Mouse (Mus musculus) CD4-positive helper T cell, adult 2 months (primary cell): ENCODE measurements around the gene Krt20.

Experiments used
- DNase-seq: peaks from one replicate; pipeline ENCODE4 v3.0.0-alpha.2; 2012; ENCODE audit warnings: low read depth, missing footprints, low spot score

The Krt20 gene

DNA sequence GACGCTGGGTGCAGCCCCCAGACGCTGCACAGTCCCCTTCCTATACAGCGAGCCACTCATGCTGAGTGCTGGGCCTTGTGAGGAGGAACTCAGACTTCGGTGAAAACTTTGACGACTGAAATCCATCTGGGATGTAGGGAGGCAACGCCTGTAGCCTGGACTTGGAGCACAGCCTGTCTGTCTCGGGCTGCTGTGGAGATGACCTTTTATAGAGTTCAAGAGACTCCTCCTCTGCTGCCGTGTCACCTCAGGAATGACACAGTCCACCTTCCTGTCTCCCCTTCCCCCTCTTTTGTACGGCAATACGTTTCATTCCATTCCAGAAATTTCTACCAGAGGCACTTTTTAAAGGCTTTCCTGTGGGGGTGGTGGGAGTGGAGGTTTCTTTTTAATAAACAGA is at the start of gene Krt20:
Krt20 (minus strand) TSS at position 179 of the 400 bp plus-strand sequence.
- DNase-seq, result no peak

DNA sequence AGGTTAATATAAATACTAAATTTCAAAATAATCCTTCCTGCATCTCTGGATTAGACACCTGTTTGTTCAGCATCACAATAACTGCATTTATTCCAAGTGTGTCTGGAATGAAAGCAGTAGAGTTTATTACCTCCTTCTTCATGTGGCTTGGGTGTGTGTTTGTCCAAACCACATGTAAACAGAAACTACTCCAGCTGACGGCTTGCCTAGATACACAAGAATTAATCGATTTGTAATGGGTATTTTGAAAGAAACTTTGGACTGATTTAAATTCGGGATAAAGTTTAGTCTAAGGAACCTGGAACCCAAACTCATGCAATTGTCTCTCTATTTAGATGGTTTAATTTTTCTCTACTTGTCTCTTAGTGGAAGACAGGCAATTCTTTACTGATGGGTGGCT is 37.0 kb upstream of the Krt20 start:
- DNase-seq, result no peak

DNA sequence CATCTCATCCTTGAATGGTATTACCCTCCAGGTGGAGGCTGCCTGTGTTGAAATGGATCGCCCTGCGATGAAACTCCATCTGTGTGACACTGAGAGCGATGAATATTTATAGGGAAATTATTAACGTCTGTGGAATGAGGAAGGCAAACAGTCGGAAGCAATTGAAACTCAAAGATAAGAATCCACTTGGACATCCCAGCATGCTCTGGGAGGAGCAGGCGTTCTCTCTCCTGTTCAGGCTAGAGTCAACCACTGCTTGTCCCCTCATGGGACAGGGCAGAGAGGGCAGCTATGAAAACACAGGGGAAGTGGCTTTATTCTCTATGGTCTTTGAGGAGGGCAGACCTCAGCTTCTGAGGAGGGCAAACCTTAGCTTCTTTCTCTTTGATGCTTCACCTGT is 35.5 kb upstream of the Krt20 start:
- no peak for DNase-seq

DNA sequence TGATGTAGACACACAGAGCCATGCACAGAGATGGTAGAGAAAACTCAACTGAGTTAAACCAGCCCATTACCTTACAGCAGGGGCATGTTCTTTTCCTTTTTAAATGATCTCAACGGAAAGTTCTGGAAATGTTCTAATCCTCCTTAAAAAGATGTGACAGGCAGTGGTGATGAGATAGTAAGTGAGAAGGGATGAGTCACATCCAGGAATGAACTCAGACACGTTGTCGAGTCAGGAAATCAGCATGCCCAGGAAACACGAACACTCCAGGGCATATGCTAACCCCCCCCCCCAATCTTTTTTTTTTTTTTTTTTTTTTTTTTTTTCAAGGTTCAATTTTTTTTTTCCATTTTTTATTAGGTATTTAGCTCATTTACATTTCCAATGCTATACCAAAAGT is 34.5 kb upstream of the Krt20 start:
- DNase-seq, result no peak

DNA sequence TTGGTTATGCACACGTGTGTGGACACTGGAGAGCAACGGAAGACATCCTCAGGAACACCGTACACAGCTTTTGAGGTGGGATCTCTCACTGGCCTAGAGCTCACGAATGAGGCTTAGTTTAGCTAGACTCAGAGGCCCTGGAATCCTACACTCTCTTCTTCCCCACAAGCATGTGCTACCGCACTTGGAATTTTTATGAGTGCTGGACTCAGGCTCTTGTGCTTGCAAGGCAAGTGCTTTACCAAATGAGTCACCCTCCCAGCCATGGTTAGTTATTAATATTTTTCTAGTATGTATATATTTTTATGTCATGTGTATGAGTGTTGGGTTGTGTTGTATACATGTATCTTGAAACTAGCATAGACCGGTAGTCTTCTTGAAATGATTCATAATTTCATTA is 34.0 kb upstream of the Krt20 start:
- no peak for DNase-seq

DNA sequence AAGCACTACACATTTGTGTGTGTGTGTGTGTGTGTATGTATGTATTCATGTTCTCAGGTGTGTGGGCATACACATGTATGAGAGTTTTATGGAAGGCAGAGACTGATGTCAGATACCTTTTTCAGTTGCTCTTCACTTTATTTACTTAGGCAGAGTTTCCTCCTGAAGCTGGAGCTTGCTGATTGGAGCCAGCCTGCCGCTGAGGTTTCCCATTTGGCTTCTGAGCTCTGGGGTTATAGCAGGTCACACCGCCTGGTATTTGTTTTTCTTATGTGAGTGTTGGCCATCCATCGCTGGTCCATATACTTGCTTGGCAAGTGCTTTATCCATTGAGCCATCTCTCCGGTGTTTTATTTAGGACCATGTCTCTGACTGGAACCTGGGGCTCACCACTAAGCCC is 31.3 kb upstream of the Krt20 start:
- no peak for DNase-seq

DNA sequence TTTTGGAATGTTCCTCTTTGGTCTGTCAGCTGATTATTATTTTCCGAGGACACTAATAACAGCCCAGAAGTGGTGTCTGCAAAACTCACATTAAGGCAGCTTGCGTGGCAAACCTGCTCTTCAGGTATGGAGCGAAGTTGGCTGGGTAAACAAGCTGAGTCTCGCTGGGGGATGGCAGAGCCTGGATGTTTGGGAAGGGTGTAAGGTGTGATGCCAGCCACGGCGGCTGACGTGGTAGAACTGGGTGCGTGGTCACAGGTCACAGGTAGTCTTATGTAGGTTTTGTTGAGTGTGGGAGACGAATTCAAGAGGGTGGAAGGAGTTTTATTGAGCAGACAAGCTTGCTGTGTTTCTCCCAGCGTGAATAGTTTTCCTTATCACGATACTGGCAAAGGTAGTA is 30.6 kb upstream of the Krt20 start:
- no peak for DNase-seq

DNA sequence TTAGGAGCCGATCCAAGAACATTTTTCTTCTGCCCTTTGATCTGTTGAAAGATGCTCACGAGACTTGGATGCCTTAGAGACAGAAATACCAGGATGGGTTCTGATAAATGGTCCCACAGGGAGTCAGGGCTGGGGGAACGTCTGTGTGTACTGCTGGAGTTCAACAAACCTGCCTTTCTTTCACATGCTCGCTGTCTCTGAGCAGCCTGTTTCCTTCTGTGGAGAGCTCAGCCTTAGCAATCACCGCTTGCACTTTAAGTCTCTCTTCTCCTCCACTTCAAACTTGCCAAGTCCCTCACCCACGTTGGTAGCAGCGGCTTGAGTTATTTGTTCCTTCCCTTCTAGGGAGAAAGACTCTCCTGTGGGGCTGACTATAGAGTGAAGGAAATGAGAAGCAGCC is 28.4 kb upstream of the Krt20 start:
- DNase-seq, result no peak

DNA sequence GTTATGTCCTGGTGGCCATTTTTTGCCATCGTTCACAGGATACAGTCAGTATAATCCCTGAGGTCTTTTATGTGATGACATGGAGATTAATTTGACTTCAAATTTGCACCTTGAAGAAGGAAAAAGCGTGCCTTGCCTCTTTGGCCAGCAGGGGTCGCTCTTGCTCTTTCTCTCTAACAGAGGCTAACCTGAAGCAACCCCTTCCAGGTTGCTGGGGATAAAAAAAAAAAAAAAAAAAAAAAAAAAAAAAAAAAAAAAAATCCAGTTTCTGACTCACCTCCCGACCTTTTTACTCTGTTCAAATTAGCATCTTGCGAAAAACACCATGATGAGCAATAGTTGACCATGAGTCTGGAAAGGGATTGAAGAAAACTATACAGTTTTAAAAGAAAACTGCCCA is 26.9 kb upstream of the Krt20 start:
- DNase-seq, result peak; percentile 61

DNA sequence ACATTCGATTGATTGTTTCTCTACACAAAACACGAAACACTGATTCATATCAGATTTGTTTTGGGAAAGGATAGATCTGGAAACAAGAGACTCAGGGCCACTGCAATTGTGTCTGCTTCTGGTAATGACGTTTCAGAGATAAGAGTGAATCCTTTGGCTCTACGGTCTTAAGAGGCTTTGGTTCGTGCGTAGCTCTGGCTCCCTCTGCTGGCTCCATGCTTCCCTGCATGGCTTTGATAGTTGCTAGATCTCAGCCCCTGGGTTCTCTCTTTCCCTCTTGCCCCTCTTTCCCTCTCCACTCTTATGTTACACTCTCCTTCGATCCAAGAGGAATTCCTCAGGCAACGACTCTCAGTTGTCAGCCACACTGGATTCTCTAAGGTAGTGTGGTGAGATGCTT is 25.2 kb upstream of the Krt20 start:
- DNase-seq, result peak; percentile 59

DNA sequence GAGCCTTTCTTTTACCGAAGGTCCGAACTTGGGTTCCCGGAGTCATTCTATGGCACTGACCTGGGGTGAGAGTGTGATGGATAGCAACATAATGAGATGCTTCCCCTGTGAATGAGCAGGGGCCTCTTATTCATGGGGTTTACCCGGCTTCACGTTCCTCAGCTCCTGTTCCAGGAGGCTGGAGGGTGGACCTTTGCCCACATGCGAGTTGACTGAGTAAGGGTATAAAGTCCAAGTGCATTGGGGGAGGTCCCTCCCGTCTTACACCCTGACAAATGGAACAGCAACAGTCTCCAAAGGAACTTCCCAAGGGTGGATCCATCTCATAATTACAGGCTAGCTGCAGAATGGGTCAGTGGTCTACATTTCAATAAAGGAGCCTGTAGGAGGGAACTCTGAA is 23.8 kb upstream of the Krt20 start:
- no peak for DNase-seq

DNA sequence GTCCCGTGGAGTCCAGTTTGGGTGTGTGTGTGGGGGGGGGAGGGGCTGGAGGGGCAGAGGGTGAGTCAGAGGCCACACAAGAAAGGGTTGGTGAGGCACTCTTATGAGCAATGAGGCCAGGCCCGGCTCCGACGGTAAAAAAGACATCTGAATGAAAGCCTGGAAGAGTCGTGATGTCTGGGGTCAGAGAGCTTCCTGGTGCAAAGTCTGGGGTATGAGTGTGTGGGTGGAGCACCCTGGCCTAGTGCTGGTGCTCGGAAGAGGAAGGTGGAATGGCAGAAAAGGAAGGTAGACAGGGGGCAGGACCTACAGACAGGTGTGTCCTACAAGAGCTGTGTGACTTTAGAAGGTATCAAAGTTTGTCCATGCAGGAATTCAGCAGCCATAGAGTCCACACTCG is 20.9 kb upstream of the Krt20 start:
- no peak for DNase-seq

DNA sequence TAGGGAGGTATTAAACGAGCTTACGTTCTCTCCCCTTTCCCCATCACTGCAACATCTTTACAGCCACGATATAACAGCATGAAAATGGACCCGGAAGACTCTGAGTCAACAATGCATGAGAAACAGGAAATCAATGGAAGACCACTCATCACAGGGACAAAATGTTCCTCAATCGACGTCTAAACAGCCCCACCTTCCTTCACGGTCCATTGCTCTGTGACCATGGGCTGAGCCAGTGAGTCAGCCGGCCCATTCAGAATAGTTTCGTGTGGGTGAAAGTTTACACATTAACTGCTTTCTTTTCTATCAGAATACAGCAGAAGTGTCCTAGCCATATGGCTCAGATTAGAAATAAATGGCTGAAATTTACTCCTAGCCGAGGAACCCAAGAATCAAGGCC is 16.8 kb upstream of the Krt20 start:
- no peak for DNase-seq

DNA sequence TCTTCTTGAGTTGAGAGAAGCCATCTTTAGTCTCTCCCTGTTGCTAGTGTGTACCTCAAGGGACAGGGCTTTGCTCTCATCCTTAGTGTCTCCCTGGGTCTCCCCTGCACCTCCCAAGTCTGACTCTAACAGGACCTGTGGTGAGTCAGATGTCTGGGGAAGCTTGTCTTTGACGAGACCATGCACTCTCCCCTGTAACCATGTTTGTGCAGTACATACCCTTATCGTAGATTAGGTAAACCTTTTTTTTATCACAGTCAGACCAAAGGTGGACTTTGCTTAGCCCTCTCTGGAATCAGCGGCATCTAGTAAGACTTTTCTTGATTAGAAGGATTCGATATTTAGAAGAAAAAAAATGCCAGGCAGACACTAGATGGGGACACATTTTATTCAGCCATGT is 16.1 kb upstream of the Krt20 start:
- DNase-seq, result no peak

DNA sequence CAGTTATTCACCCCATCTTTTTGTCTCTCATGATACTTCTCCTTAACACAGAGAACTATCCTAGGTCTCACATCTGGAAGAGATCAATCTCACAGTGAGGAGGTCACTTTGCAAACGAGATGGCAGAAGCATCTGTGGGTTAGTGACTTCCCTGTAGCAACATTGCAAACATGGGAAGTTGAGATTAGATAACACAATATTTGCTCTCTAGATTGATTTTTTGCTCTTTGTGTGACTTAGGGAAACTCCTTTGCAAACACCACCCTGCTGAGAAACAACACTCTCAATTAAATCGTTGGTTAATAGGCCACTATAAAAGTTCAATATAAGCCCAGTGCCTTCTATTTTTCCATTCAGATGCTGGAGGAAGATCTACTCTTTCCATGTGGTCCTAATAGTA is 10.8 kb upstream of the Krt20 start:
- DNase-seq, result no peak

DNA sequence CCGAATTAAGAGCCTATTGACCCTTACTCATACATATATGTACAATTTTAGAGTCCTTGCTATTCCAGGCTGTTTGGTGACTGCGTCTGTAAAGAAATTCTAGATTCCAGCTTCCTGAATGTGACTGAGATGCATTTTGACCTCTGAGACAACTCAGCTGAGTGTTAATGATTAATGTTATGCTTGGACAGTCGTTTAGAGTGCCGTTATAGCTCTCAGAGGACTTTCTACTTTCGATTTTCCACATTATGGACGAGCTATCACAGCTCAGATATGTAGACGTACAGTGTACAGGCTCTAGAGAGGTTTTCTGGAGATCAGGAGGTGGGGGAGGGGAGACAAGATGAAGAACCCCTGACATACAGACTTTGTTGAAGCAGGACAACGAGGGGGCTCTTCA is 3.3 kb upstream of the Krt20 start:
- no peak for DNase-seq

DNA sequence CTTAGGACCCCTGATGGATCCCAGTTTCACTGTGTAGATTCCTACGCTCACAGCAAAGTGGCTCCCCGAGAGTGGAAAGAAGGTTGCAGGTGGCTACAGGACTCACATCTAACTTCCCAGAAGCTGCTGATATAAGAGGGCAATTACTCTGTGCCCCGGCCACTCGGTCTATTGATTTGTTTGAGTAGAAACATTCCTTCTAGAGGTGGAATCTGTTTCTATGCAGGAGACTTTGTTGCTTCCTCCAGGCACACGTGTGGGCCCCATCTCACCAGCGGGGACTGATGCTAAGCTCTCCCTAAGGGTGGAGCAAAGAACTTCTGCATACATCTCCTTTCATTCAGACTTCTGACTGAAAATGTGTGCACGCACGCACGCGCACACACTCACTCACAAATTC is 1.5 kb upstream of the Krt20 start:
- no peak for DNase-seq

DNA sequence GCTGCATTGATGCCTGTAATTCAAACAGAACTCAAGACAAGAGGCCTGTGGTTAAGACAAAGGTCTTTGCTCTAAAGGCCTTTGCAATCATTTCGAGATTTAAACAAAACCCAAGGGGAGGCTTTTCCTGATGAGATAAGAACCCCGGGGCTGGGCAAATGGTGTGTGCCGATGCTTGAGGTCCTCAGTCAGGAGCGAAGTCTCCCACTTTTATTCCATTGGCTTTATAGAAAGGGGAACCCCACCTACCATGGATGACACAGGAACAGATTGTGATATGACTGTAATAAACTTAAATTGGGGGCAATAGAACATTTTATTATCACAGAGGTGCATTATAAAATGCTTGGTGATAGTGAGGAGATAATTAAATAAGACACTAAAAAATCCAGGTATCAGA is 1.3 kb downstream of the Krt20 start:
- no peak for DNase-seq

DNA sequence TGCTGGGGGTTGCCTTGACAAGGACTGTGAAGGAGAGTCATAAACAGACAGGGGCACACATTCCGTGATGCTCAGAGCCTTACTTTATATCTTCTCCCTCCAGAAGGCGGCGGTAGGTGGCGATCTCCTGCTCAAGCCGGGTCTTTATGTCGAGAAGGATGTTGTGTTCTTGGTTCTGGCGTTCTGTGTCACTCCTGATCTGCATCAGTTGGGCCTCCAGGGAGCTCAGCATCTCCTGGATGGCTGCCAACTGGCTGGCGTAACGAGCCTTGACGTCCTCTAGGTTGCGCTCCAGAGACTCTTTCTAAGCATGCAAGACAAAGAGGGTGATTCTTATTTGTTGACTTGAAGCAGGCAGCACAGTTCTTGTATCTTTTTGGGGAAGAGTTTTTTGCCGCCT is 7.3 kb downstream of the Krt20 start:
- DNase-seq, result no peak

DNA sequence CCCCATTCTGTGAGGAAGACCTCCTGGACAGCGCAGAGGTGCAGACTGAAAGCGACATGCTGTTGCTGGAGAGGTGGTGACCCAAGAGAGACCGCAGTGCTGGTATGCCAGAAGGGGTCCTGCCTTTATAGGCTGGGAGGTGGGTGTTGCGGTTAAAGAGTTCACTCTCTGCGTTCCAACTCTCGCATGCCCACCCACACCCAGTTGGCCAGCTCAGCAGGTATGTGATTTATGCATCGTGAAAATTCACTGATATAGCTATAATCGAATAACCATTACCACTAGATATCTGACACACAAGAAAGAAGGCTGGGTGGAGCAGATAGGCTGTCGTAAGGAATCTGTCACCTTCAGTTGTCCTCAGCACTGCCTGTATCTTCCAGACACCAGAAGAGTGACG is 15.8 kb downstream of the Krt20 start, which contains the start of gene Krt12:
Krt12 (minus strand) TSS at position 101 of the 400 bp plus-strand sequence.
- no peak for DNase-seq

DNA sequence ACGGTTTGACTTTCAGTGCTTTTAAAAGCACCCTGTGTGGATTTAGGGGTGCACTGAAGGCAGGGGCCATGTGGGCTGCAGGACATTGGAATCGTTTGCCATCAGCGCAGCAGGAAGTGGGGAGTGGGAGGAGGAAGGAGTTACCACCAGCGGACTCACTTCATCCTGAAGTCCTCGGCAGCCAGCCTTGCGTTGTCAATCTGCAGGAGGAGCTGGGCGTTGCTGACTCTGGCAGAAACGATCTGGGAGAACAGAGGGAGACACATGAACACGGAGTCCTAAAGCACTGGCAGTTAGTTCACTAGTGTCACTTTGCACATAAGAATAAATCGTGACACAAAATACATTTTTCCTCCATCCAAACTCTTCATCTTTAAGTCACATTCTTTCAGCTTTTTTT is 17.4 kb downstream of the Krt20 start:
- no peak for DNase-seq

DNA sequence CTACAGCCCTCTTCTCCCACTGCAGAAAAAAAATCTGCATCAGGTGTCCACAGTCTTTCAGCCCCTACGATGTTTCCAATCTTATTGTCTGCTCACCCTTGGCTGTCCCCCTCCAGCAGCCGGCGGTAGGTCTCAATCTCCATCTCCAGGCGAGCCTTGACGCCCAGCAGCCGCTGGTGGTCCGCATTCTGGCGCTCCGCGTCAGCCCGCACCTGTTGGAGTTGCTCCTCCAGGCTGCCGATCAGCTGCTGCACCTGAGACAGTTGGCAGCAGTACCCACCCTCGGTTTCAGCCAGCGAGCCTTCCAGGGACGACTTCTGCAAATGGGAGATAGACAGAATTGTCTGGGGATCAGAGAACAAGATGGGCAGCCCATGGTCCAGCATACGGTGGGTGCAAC is 20.1 kb downstream of the Krt20 start:
- no peak for DNase-seq

DNA sequence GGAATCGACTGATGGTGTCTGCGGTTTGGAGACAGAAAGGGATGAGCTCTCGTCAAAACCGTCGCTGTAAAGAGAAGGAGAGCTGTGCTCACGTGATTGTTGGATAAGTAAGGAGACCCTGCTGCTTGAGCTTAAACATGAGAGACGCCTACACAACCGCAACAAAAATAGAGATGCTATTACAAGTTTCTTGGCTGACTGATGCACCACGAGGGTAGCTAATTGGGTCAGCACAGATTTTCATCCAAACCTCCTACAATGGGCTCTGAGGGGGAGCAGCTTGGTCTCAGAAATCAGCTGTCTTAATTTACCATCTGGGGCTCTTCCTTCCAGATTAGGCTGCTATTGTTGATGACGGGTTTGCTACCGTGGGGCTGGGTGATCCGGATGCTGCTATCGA is 21.0 kb downstream of the Krt20 start:
- DNase-seq, result no peak

DNA sequence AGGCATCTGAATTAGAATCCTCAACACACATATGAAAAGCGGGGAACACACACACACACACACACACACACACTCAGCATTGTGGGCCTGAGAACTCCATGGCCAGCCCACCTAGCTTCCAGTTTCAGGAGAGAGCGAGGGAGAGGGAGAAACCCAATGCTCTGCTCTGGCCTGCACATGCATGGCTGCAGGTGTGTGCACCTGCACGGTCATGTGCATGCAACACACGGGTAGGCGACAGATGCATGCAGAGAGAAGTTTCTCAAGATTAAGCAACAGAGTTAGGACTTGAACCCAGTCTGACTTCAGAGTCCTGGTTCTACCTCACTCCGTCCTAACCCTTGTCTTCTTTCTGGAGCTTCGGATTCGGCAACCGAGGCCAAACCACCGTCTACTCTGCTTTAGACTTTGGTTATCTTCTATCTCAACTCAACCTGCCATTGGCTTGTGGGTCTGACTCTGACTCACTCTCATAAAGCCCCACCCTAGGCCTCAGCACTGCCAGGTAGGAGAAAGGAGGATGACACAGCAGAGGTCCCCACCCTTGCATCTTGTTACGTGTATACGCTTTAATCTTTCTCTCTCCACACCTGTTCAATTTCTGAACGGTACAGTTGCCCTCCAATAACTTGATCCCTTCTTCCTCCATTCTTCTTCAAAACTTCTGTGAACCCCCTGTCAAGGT is 23.3 kb downstream of the Krt20 start:
- DNase-seq, result no peak
